Mouse (Mus musculus) testis, postnatal 10 days (tissue): Measurements from ENCODE around the gene Map2k6.
A peak's percentile ranks its signal among the peaks of the same experiment; 100 is the strongest.

Source experiments
- DNase-seq: peaks from one replicate; pipeline ENCODE4 v3.0.0; 2021; ENCODE audit warnings: low spot score

The Map2k6 gene

DNA sequence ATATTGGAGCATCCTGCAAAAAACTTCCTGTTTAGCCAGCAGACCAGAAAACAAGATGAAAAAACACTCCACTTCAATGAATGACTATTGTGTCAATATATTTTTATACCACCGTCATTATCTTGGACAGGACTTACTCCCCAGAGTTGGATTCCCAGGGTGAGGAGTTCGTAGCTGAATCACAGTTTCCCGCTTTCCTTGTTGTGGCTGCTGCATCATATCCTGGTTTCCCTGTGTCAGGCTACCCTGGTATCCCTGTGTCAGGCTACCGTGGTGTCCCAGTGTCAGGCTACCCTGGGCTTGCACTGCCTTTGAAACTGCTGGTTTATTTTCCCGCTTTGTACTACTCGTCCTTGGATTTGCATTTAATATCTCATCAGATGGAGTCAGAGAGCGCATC, 167.4 kb downstream of the Map2k6 start:
- DNase-seq: no peak

DNA sequence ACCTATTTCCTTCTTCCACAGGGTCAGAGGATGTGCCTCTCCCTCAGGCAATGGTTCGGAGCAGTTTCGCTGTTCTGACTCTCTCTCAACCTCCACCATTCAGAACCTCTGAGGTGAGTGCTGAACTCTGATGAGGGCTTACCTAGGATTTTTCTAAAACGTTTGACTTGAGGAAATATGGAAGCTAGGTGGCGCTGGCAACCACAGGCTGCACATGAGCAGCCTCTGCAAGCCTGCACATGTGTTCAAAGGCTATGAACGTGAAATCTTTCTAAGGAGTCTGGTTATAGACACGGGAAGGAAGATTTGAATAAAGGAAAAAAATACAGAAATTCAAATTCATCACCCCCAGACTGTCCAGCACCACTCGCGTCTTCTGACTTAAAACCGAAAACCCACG, 173.6 kb downstream of the Map2k6 start:
- DNase-seq: peak; percentile 58
